Mouse (Mus musculus) lung, adult 18-20 months (tissue): ENCODE results near the gene Tomm22.

Experiments
- DNase-seq, 2 experiments: peaks; one replicate each; pipeline ENCODE4 v3.0.0; 2022; ENCODE audit warnings: mixed read lengths in 2 of 2

Gene Tomm22

GRCm38 (mm10) chr15:79686046-79686869, 15.6 kb downstream of the Tomm22 start:
- no peak for DNase-seq

- no peak for DNase-seq
These were observed 16.5 kb downstream of the Tomm22 start for GRCm38 (mm10) chr15:79687175-79687574.

- peak; percentile 95 for DNase-seq
These were observed 17.1 kb downstream of the Tomm22 start, which contains the start of gene Josd1 for GRCm38 (mm10) chr15:79687646-79688267. Gene Josd1 (minus strand): TSS chr15:79687919.

- DNase-seq: no peak
These were observed 17.8 kb downstream of the Tomm22 start for GRCm38 (mm10) chr15:79688268-79688956.

GRCm38 (mm10) chr15:79689662-79690425, 19.2 kb downstream of the Tomm22 start:
- DNase-seq: no peak

GRCm38 (mm10) chr15:79690426-79691022, 19.9 kb downstream of the Tomm22 start, which contains the start of gene Gtpbp1:
Gene Gtpbp1 (plus strand): TSS chr15:79690845.
- peak; percentile 99 for DNase-seq

GRCm38 (mm10) chr15:79691023-79691508, 20.4 kb downstream of the Tomm22 start:
- DNase-seq: peak in 1 of 2 experiments; percentile 45

- DNase-seq: no peak
These were observed 21.7 kb downstream of the Tomm22 start for GRCm38 (mm10) chr15:79692334-79692733.

GRCm38 (mm10) chr15:79693740-79694139, 23.1 kb downstream of the Tomm22 start:
- peak; percentile 25 to 31 for DNase-seq

GRCm38 (mm10) chr15:79694512-79694911, 23.9 kb downstream of the Tomm22 start:
- DNase-seq: no peak

GRCm38 (mm10) chr15:79695516-79695915, 24.9 kb downstream of the Tomm22 start:
- DNase-seq: no peak

GRCm38 (mm10) chr15:79696508-79696907, 25.8 kb downstream of the Tomm22 start:
- no peak for DNase-seq

- no peak for DNase-seq
These were observed 26.4 kb downstream of the Tomm22 start for GRCm38 (mm10) chr15:79697011-79697410.

GRCm38 (mm10) chr15:79697558-79698187, 27.0 kb downstream of the Tomm22 start:
- DNase-seq: no peak

GRCm38 (mm10) chr15:79706603-79707214, 36.0 kb downstream of the Tomm22 start:
- no peak for DNase-seq

GRCm38 (mm10) chr15:79708229-79708822, 37.7 kb downstream of the Tomm22 start:
- DNase-seq: no peak

GRCm38 (mm10) chr15:79715646-79716045, 45.0 kb downstream of the Tomm22 start:
- DNase-seq: no peak

- no peak for DNase-seq
These were observed 46.0 kb downstream of the Tomm22 start for GRCm38 (mm10) chr15:79716710-79717109.

- no peak for DNase-seq
These were observed 49.6 kb downstream of the Tomm22 start for GRCm38 (mm10) chr15:79720267-79720666.

- no peak for DNase-seq
These were observed 50.1 kb downstream of the Tomm22 start for GRCm38 (mm10) chr15:79720796-79721195.
